Mouse (Mus musculus) limb, embryonic 15.5 days (tissue): ENCODE results near the gene Vapa. TPM values are rescaled to one million over a fixed set of nuclear protein-coding genes. Genes with fewer than 3 reads are reported as not detected.

ENCODE experiments used
- ATAC-seq: fragments of 200-750 bp; cut with Nextera tagmentation; 2 replicates; pipeline ENCODE4 v1.8.0; 2017; ENCODE audit warnings: low read depth, moderate TSS enrichment; ENCODE audit not compliant: insufficient number of reproducible peaks, low FRiP score, low TSS enrichment
- H3K27ac ChIP-seq: fragments of 300-500 bp; sonication (generic); 2 replicates; pipeline ENCODE4 v1.5.1; 2015; ENCODE audit warnings: moderate library complexity, mild to moderate bottlenecking, inconsistent platforms
- H3K27me3 ChIP-seq: fragments of 300-500 bp; sonication (generic); 2 replicates; pipeline ENCODE4 v1.6.1; 2015; ENCODE audit warnings: inconsistent platforms
- H3K36me3 ChIP-seq: fragments of 300-500 bp; sonication (generic); 2 replicates; pipeline ENCODE4 v1.6.1; 2015; ENCODE audit warnings: inconsistent platforms
- H3K4me1 ChIP-seq: fragments of 300-500 bp; sonication (generic); 2 replicates; pipeline ENCODE4 v1.6.1; 2015; ENCODE audit warnings: inconsistent platforms
- H3K4me2 ChIP-seq: fragments of 300-500 bp; sonication (generic); 2 replicates; pipeline ENCODE4 v1.6.1; 2015; ENCODE audit warnings: mild to moderate bottlenecking, inconsistent platforms
- H3K4me3 ChIP-seq: fragments of 300-500 bp; sonication (generic); 2 replicates; pipeline ENCODE4 v1.5.1; 2015; ENCODE audit warnings: mild to moderate bottlenecking, inconsistent platforms
- H3K9ac ChIP-seq: fragments of 300-500 bp; sonication (generic); 2 replicates; pipeline ENCODE4 v1.6.1; 2015; ENCODE audit warnings: inconsistent platforms
- H3K9me3 ChIP-seq: fragments of 300-500 bp; sonication (generic); 2 replicates; pipeline ENCODE4 v1.6.1; 2016; ENCODE audit warnings: inconsistent platforms
- WGBS: fragments of 180-500 bp; shearing (Covaris S2); methylation state at CpG from one replicate; pipeline ENCODE4 v1.1.7; 2015; 5-methylcytosine and 5-hydroxymethylcytosine counted together
- polyA plus RNA-seq: library from polyadenylated mRNA; unstranded; fragments of >200 nt; fragmentation: Nextera tagmentation; extraction: Ambion mirVana; gene quantifications from 2 replicates; pipeline ENCODE4 v1.2.1, GENCODE M21; 2015

Gene Vapa
- polyA plus RNA-seq: 171 and 181 TPM in 2 replicates

- Histone ChIP-seq H3K36me3 (no peaks in the 10 kb centered on the region), H3K9me3 (no peaks in the 10 kb centered on the region), H3K9ac (peak within 1 kb of the TSS; percentile 99), H3K4me3 (peak within 1 kb of the TSS; percentile 97), H3K27me3 (no peaks in the 10 kb centered on the region), H3K4me2 (peak within 1 kb of the TSS; percentile 59), H3K4me1 (peaks cover 22% of the 10 kb centered on the region), H3K27ac (peak within 1 kb of the TSS; percentile 100)
- under 1% methylated on average over 83 of the region's 85 CpGs for WGBS
- ATAC-seq: peak; percentile 92
Measured at GRCm38 (mm10) chr17:65613463-65614412, at the start of gene Vapa. Gene Vapa (minus strand): TSS chr17:65613555.

DNA sequence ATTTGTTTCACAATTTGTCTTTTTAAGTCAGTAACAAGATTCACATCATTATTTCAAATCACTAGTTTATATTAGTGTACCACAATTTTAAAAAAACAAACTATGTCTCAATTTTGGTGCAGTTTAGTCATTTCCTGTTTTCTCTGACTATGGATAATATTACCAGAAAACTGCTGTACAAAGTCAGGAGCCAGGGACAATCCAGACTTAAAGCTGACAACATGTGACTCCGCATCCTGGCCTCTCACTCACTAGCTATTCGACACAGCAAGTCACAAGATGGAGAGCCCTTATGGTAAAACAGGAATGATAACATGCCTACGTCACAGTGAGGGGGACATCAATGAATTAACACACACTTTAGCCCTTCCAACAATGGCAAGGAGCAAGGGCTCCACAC is 49.3 kb upstream of the Vapa start:
- no peak for ATAC-seq
- 0 out of 2 replicates have a peak, but pooled peaks cover under 1% of the 10 kb centered on the region for H3K36me3 ChIP-seq
- no peak overlapping the region for H3K27ac ChIP-seq
- no peak overlapping the region for H3K4me3 ChIP-seq
- no peaks in the 10 kb centered on the region for H3K9me3 ChIP-seq
- H3K9ac ChIP-seq: no peak overlapping the region
- H3K4me1 ChIP-seq: no peaks in the 10 kb centered on the region; the same call in 1 of the 2 replicates
- WGBS: 85% methylated on average over 3 of the region's 3 CpGs
- H3K27me3 ChIP-seq: no peaks in the 10 kb centered on the region
- H3K4me2 ChIP-seq: no peak overlapping the region

DNA sequence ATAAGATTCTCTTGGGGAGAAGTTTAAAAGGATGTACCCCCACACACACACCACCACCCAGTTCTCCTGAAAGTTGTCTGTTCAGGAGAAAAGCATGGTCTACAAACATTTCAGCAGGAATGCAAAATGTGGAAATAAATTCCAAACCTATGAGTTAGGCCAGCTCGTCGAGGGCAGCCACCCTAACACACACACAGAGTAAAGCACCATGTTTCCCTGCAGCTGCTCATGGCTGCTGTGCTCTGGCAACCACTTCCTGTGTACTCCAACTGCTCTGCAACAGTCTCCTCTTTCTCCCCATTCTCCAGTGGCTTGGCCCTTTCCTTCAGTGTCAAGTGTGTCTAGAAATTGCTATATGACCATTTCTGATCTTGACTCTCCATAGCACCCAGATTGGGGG is 45.1 kb upstream of the Vapa start:
- Histone ChIP-seq H3K36me3 (peaks cover 2% of the 10 kb centered on the region; the same call in 1 of the 2 replicates), H3K27ac (no peak overlapping the region), H3K9ac (no peak overlapping the region), H3K27me3 (no peaks in the 10 kb centered on the region), H3K4me2 (no peak overlapping the region), H3K9me3 (no peaks in the 10 kb centered on the region), H3K4me1 (no peaks in the 10 kb centered on the region), H3K4me3 (no peak overlapping the region)
- no peak for ATAC-seq
- 50% methylated on average over 2 of the region's 2 CpGs for WGBS

- Histone ChIP-seq H3K36me3 (peaks cover 2% of the 10 kb centered on the region; the same call in 1 of the 2 replicates), H3K4me1 (no peaks in the 10 kb centered on the region), H3K27ac (no peak overlapping the region), H3K27me3 (no peaks in the 10 kb centered on the region), H3K4me2 (no peak overlapping the region), H3K4me3 (no peak overlapping the region), H3K9me3 (no peaks in the 10 kb centered on the region), H3K9ac (no peak overlapping the region)
- no peak for ATAC-seq
- WGBS: 92% methylated on average over 9 of the region's 9 CpGs
Measured at GRCm38 (mm10) chr17:65657958-65658357, 44.6 kb upstream of the Vapa start.

DNA sequence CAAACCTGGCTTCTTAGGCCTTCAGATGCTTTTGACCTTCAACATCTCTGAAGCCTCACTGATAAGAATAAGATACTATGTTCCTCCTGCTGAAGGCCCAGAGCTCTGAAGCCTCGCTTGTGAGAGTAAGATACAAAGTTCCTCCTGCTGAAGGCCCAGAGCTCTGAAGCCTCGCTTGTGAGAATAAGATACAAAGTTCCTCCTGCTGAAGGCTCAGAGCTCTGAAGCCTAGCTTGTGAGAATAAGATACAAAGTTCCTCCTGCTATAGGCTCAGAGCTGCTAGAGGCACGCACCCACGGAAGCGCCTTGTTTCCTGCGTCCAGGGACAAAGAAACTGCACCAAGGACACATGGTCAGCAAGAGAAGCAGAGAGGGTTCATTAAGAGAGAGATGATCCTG is 43.4 kb upstream of the Vapa start:
- Histone ChIP-seq H3K4me2 (no peak overlapping the region), H3K36me3 (peaks cover 6% of the 10 kb centered on the region), H3K27me3 (no peaks in the 10 kb centered on the region), H3K4me3 (no peak overlapping the region), H3K4me1 (no peaks in the 10 kb centered on the region), H3K27ac (no peak overlapping the region), H3K9ac (no peak overlapping the region), H3K9me3 (no peaks in the 10 kb centered on the region)
- no peak for ATAC-seq
- 96% methylated on average over 6 of the region's 6 CpGs for WGBS

DNA sequence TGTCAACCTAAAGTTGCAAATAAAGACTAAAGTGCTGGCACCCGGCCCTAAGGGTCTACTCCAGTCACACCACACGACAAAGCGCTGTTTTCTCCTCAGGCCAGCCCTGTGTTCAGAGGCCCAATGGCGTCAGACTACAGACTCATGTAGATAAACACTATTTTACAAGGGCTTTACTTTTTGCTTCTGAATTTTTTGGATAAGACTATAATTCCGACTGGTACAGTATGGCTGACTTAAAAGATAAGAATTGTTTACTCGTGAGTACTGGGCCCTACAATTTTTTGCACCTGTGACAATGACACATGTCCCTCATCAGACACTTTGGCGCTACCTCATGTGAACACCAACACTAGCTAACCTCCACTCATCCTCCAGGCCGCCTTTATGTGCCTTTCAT is 42.7 kb upstream of the Vapa start:
- H3K27ac ChIP-seq: no peak overlapping the region
- no peak for ATAC-seq
- no peaks in the 10 kb centered on the region for H3K4me1 ChIP-seq
- no peak overlapping the region for H3K4me2 ChIP-seq
- no peaks in the 10 kb centered on the region for H3K27me3 ChIP-seq
- no peak overlapping the region for H3K4me3 ChIP-seq
- 89% methylated on average over 8 of the region's 8 CpGs for WGBS
- H3K9ac ChIP-seq: no peak overlapping the region
- no peaks in the 10 kb centered on the region for H3K9me3 ChIP-seq
- H3K36me3 ChIP-seq: peaks cover 6% of the 10 kb centered on the region

- Histone ChIP-seq H3K27me3 (no peaks in the 10 kb centered on the region), H3K4me2 (no peak overlapping the region), H3K9ac (no peak overlapping the region), H3K36me3 (peaks cover 6% of the 10 kb centered on the region), H3K4me1 (no peaks in the 10 kb centered on the region), H3K4me3 (no peak overlapping the region), H3K9me3 (no peaks in the 10 kb centered on the region), H3K27ac (no peak overlapping the region)
- 90% methylated on average over 4 of the region's 4 CpGs for WGBS
- no peak for ATAC-seq
Measured at GRCm38 (mm10) chr17:65655608-65656007, 42.3 kb upstream of the Vapa start.

- peaks cover 4% of the 10 kb centered on the region for H3K36me3 ChIP-seq
- H3K4me3 ChIP-seq: no peak overlapping the region
- no peak overlapping the region for H3K27ac ChIP-seq
- H3K4me2 ChIP-seq: no peak overlapping the region
- no peaks in the 10 kb centered on the region for H3K27me3 ChIP-seq
- WGBS: 90% methylated on average over 6 of the region's 6 CpGs
- no peak for ATAC-seq
- H3K9ac ChIP-seq: no peak overlapping the region
- H3K4me1 ChIP-seq: no peaks in the 10 kb centered on the region
- no peaks in the 10 kb centered on the region for H3K9me3 ChIP-seq
Measured at GRCm38 (mm10) chr17:65650598-65650997, 37.2 kb upstream of the Vapa start.

DNA sequence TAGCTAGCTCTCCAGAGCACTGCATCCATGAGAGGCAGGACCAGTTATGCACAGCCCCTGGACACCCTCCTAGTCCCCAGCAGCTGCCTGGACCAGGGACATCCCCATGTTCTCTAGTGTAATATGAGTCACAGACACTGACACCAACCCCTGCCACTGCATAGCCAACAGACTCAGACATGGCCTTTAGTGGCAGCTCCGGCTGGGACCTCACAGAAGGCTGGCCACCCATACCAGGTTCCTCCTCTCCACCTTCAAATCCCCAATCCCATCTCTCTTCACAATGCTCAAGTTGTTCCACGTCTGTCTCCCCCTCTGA is 35.8 kb upstream of the Vapa start:
- H3K4me2 ChIP-seq: no peak overlapping the region
- no peaks in the 10 kb centered on the region for H3K27me3 ChIP-seq
- H3K9ac ChIP-seq: no peak overlapping the region
- no peak overlapping the region for H3K27ac ChIP-seq
- H3K4me1 ChIP-seq: no peaks in the 10 kb centered on the region
- 89% methylated on average over 2 of the region's 2 CpGs for WGBS
- ATAC-seq: 0 out of 2 replicates have a peak, but pooled peaks have one; percentile 22
- no peak overlapping the region for H3K4me3 ChIP-seq
- H3K9me3 ChIP-seq: no peaks in the 10 kb centered on the region
- H3K36me3 ChIP-seq: peaks cover 4% of the 10 kb centered on the region

DNA sequence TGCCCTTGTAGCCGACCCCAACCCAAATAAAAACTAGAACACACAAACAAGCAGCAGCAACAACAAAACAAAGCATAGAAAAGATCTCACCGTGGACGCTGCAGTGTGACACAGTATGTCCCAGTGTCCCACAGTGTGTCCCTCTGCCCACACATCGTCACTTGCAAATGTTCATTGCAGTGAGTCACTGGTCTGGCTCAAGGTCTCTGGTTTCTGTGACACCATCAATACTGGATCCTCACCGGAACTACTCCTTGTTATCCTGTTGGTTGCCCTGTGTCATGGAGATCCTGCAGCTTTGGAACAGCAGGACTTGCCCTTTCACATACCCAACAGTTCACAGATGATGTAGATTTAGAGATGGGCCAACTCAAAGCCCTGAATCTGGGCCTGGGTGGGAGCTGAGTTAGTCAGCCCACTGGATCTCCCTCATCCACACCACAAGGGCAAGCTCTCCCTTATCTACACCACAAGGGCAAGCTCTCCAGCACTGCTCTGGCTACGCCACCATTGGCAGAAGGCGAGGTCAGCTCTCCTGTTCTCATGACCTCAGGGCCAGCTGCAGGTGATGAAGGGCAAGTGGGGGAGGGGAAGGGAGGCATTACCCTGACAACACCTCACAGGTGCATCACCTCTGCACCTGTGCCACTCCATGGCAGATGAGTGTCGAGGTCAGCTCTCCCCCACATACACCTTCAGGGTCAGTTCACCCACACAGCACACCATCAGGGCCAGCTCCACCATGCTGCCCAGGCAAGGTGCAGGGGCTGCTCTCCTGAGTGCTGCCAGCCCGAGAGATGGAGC is 35.2 kb upstream of the Vapa start:
- Histone ChIP-seq H3K9me3 (no peaks in the 10 kb centered on the region), H3K9ac (no peak overlapping the region), H3K27me3 (no peaks in the 10 kb centered on the region), H3K36me3 (peaks cover 4% of the 10 kb centered on the region), H3K27ac (no peak overlapping the region), H3K4me3 (no peak overlapping the region), H3K4me2 (no peak overlapping the region), H3K4me1 (peaks cover 2% of the 10 kb centered on the region)
- ATAC-seq: peak; percentile 11; the same call in 1 of the 2 replicates
- WGBS: 83% methylated on average over 9 of the region's 9 CpGs

- Histone ChIP-seq H3K27me3 (no peaks in the 10 kb centered on the region), H3K9me3 (no peaks in the 10 kb centered on the region), H3K4me3 (no peak overlapping the region), H3K36me3 (peaks cover 4% of the 10 kb centered on the region), H3K27ac (no peak overlapping the region), H3K4me1 (peaks cover 8% of the 10 kb centered on the region), H3K9ac (no peak overlapping the region), H3K4me2 (no peak overlapping the region)
- whole genome bisulfite sequencing: 58% methylated on average over 5 of the region's 5 CpGs
- no peak for ATAC-seq
Measured at GRCm38 (mm10) chr17:65647961-65648360, 34.6 kb upstream of the Vapa start.

DNA sequence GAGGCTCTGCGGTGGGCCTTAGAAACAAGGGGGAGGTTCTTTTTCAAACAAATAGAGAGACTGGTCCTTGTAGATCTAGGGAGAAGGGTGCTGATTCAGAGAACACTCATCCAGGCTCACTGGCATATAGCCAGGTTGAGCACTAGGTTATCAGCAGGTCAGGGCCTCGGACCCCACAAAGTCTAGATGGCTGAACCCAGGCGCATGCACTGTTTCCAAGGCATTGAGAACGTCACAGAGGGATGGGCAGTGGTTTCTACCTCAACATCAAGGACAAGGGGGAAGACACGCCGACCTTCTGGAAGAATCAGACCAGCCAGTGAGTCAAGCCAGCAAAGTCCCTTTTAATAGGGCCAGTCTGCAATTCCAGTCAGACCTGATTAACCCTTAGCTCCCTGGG is 33.9 kb upstream of the Vapa start:
- H3K4me3 ChIP-seq: no peak overlapping the region
- H3K9me3 ChIP-seq: no peaks in the 10 kb centered on the region
- H3K4me2 ChIP-seq: no peak overlapping the region
- no peak for ATAC-seq
- H3K27me3 ChIP-seq: no peaks in the 10 kb centered on the region
- H3K4me1 ChIP-seq: peaks cover 16% of the 10 kb centered on the region
- H3K9ac ChIP-seq: no peak overlapping the region
- H3K27ac ChIP-seq: no peak overlapping the region
- WGBS: 64% methylated on average over 6 of the region's 6 CpGs
- H3K36me3 ChIP-seq: no peaks in the 10 kb centered on the region
